Mouse (Mus musculus) olfactory bulb, adult 2 months (tissue): Measurements from ENCODE around the gene Olfr739. TPM values are rescaled to one million over a fixed set of nuclear protein-coding genes. Genes with fewer than 3 reads are reported as not detected.

Experiments used
- H3K27ac ChIP-seq: fragments of 200-500 bp; 2 replicates; pipeline ENCODE4 v1.5.1; 2012; ENCODE audit warnings: low read depth, low read length; ENCODE audit not compliant: insufficient read depth
- H3K4me1 ChIP-seq: fragments of 200-500 bp; 2 replicates; pipeline ENCODE4 v1.6.1; 2012; ENCODE audit warnings: low read length; ENCODE audit not compliant: control insufficient read depth, insufficient read depth
- H3K4me3 ChIP-seq: fragments of 200-500 bp; 2 replicates; pipeline ENCODE4 v1.5.1; 2012; ENCODE audit warnings: mild to moderate bottlenecking, low read depth, low read length, moderate library complexity; ENCODE audit not compliant: insufficient read depth
- CTCF ChIP-seq: fragments of 200-500 bp; IDR thresholded peaks from 2 replicates; pipeline ENCODE4 v1.5.1; 2012; ENCODE audit warnings: low read depth, mild to moderate bottlenecking, low read length, moderate library complexity; ENCODE audit not compliant: insufficient read depth
- POLR2A ChIP-seq: fragments of 200-500 bp; IDR thresholded peaks from 2 replicates; pipeline ENCODE4 v1.6.1; 2012; ENCODE audit warnings: mild to moderate bottlenecking, low read depth, low read length, moderate library complexity; ENCODE audit not compliant: insufficient read depth
- WGBS: fragments of 180-500 bp; shearing (Covaris S2); methylation state at CpG from one replicate; pipeline ENCODE4 v1.1.7; 2018; 5-methylcytosine and 5-hydroxymethylcytosine counted together
- polyA plus RNA-seq: library from polyadenylated mRNA; stranded (reverse); fragments of >200 nt; gene quantifications from 2 replicates; pipeline ENCODE4 v1.2.4, GENCODE M21; 2012; ENCODE audit warnings: low replicate concordance; ENCODE audit not compliant: missing spikeins, insufficient read depth, insufficient read length

Olfr739 gene
- polyA plus RNA-seq: not detected in 2 replicates

DNA sequence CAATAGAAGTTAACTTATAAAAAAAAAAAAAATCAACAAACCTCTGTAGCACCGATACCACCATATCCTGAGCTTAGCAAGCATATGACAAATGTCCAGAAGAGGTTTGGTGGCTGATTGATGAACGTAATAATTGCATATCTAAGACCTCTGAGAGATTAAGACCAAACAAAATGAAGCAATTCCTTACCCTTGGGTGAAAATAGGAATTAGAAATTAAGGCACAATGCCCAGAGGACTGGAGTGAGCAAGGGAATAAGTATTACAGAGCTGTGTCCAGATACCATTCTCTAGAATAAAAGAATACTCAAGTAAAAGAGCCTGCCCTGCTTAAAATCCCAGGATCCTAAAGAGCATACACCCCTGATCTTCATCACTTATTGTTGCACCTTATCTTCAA lies at the start of gene Olfr739:
Olfr739 (plus strand) TSS at position 301 of the 400 bp plus-strand sequence.
- Histone ChIP-seq H3K4me1 (no peaks in the 10 kb centered on the region), H3K27ac (no peak within 1 kb of the TSS), H3K4me3 (no peak within 1 kb of the TSS)
- 67% methylated on average over 2 of the region's 2 CpGs for WGBS
- TF ChIP-seq POLR2A: no peak

DNA sequence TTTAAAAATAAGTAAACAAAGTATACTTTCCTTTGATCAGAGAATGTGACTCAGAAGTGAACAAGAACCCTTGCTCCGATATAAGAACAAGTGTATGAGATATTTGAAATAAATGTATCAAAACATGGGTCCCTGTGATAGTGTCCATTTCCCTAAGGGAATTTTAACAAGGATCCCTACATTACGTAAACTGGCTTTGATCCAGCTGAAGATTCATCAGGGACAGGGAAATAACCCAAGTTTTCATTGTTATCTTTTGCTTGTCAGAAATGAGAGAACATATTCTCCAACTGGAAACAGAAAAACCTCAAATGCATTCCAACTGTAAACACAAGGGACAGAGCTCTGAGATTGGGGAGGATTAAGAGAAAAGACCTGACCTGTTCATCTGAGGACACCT lies 37.6 kb upstream of the Olfr739 start, which contains the start of gene Olfr736:
Olfr736 (plus strand) TSS at position 301 of the 400 bp plus-strand sequence.
- no peak within 1 kb of the TSS for H3K27ac ChIP-seq
- TF ChIP-seq CTCF (no peak), POLR2A (no peak)
- H3K4me1 ChIP-seq: no peaks in the 10 kb centered on the region
- WGBS: 90% methylated on average over 2 of the region's 2 CpGs
- no peak within 1 kb of the TSS for H3K4me3 ChIP-seq

DNA sequence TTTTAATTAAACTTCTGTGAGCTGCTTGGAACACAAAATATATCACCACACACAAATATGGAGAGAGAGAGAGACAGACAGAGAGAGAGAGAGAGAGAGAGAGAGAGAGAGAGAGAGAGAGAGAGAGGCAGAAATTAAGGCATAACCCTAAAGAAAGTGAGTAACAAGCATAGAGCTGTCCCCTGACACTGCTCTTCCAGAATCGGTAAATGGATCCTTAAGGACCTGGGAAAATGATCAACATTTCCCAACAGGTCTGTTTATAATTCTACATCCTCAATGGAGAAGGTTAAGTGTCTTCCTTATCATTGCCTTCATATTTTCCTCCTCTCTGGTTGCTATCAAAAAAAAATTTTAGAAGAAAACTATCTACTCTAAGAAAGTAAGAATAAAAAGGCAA lies 11.2 kb upstream of the Olfr739 start, which contains the start of gene Olfr738:
Olfr738 (plus strand) TSS at position 301 of the 400 bp plus-strand sequence.
- TF ChIP-seq POLR2A: no peak
- TF ChIP-seq CTCF: no peak
- Histone ChIP-seq H3K4me3 (no peak within 1 kb of the TSS), H3K27ac (no peak within 1 kb of the TSS), H3K4me1 (no peaks in the 10 kb centered on the region)
- WGBS: 92% methylated on average over 1 of the region's 1 CpGs

DNA sequence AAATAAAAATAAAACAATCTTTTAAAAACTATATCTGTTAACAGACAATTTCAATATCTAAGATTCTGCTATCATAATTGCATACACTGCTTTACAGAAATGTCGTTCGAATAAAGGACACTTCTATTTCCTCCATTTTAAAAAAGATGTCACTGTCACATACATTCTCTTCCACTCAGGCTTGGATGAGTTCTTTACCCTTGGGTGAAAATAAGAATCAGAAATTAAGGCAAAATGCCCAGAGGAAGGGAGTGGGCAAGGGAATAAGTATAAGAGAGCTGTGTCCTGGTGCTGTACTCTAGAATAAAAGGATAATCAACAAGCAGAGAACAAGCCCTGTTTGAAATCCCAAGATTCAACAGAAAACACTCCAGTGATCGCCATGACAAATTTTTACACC lies 26.8 kb downstream of the Olfr739 start, which contains the start of gene Olfr740:
Olfr740 (plus strand) TSS at position 301 of the 400 bp plus-strand sequence.
- TF ChIP-seq CTCF (no peak), POLR2A (no peak)
- H3K4me1 ChIP-seq: no peaks in the 10 kb centered on the region
- 84% methylated on average over 3 of the region's 3 CpGs for WGBS

DNA sequence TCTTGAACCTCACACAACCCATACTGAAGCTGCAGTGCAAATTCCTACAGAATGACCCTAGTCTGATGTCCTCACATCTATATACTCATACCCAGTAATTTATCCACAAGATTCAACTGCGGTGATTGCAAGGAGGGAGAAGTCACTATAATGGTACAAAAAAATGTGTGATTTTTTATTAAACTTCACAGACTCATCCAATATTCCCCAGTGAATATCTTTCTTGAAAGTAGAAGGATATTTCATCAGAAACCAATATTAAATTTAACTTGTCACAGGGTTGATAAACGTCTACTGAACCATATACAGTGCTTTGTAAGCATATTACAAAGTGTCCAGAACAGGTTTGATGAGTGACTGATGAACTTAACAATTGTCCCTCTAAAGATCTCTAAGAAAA lies 54.0 kb downstream of the Olfr739 start, which contains the start of gene Olfr741:
Olfr741 (plus strand) TSS at position 301 of the 400 bp plus-strand sequence.
- WGBS: 72% methylated on average over 2 of the region's 2 CpGs
- no peaks in the 10 kb centered on the region for H3K4me1 ChIP-seq
- H3K4me3 ChIP-seq: no peak within 1 kb of the TSS
- no peak within 1 kb of the TSS for H3K27ac ChIP-seq
- TF ChIP-seq CTCF (no peak), POLR2A (no peak)

More for the DNA sequence above, 26.8 kb downstream of the Olfr739 start, which contains the start of gene Olfr740:
- H3K4me3 ChIP-seq: no peak within 1 kb of the TSS
- H3K27ac ChIP-seq: no peak within 1 kb of the TSS

Other genes with a start within 250 kb of the Olfr739 start
- gene Olfr730, start 230.4 kb upstream of the Olfr739 start, polyA plus RNA-seq: not detected in 2 replicates
- not detected in 2 replicates for gene Olfr731, start 176.8 kb upstream of the Olfr739 start, polyA plus RNA-seq
- gene Olfr732, start 134.4 kb upstream of the Olfr739 start, polyA plus RNA-seq: not detected in 2 replicates
- not detected in 2 replicates for gene Olfr733, start 117.1 kb upstream of the Olfr739 start, polyA plus RNA-seq
- gene Olfr734, start 91.9 kb upstream of the Olfr739 start, polyA plus RNA-seq: not detected in 2 replicates
- gene Olfr735, start 69.8 kb upstream of the Olfr739 start, polyA plus RNA-seq: not detected in 2 replicates
- not detected in 2 replicates for gene Tlr11, start 60.7 kb upstream of the Olfr739 start, polyA plus RNA-seq
- gene Olfr736, start 37.5 kb upstream of the Olfr739 start, polyA plus RNA-seq: not detected in 2 replicates
- not detected in 2 replicates for gene Olfr738, start 11.1 kb upstream of the Olfr739 start, polyA plus RNA-seq
- gene Olfr740, start 26.9 kb downstream of the Olfr739 start, polyA plus RNA-seq: not detected in 2 replicates
- gene Olfr741, start 54.1 kb downstream of the Olfr739 start, polyA plus RNA-seq: not detected in 2 replicates
- gene Olfr742, start 85.0 kb downstream of the Olfr739 start, polyA plus RNA-seq: not detected in 2 replicates
- gene Olfr743, start 103.2 kb downstream of the Olfr739 start, polyA plus RNA-seq: not detected in 2 replicates
- not detected in 2 replicates for gene Olfr744, start 196.3 kb downstream of the Olfr739 start, polyA plus RNA-seq
- gene Olfr745, start 220.8 kb downstream of the Olfr739 start, polyA plus RNA-seq: not detected in 2 replicates
- gene Olfr746, start 228.5 kb downstream of the Olfr739 start, polyA plus RNA-seq: not detected in 2 replicates